Mouse (Mus musculus): ENCODE results near the gene Pcyox1. TPM values are rescaled to one million over a fixed set of nuclear protein-coding genes. Genes with fewer than 3 reads are reported as not detected.

The Pcyox1 gene
- 8.5 TPM for total RNA-seq (2023)

GRCm38 (mm10) chr6:86396581-86397256, at the start of gene Pcyox1:
Gene Pcyox1 (minus strand): TSS chr6:86397154.

GRCm38 (mm10) chr6:86438272-86439118, 41.5 kb upstream of the Pcyox1 start, which contains the start of gene C87436:
Gene C87436 (plus strand): TSS chr6:86438374.

GRCm38 (mm10) chr6:86426358-86426757, 29.4 kb upstream of the Pcyox1 start, which contains the start of gene Gm44790:
Gene Gm44790 (plus strand): TSS chr6:86426658.

GRCm38 (mm10) chr6:86404100-86404861, 7.3 kb upstream of the Pcyox1 start, which contains the start of gene Tia1:
Gene Tia1 (plus strand): TSS chr6:86404219.

GRCm38 (mm10) chr6:86370764-86371339, 26.1 kb downstream of the Pcyox1 start, which contains the start of gene Snrpg:
Gene Snrpg (plus strand): TSS chr6:86371304.

GRCm38 (mm10) chr6:86365371-86366124, 31.4 kb downstream of the Pcyox1 start, which contains the start of gene Fam136a:
Gene Fam136a (plus strand): TSS chr6:86365646.

Other genes starting within 250 kb of the Pcyox1 start
- not detected for gene Tgfa, start 201.9 kb downstream of the Pcyox1 start, total RNA-seq (2023)
- 14.0 TPM for gene Fam136a, start 31.5 kb downstream of the Pcyox1 start, total RNA-seq (2023)
- 213 TPM for gene Snrpg, start 25.9 kb downstream of the Pcyox1 start, total RNA-seq (2023)
- 64.9 TPM for gene Tia1, start 7.1 kb upstream of the Pcyox1 start, total RNA-seq (2023)
- not detected for gene Gm44790, start 29.5 kb upstream of the Pcyox1 start, total RNA-seq (2023)
- 46.3 TPM for gene C87436, start 41.2 kb upstream of the Pcyox1 start, total RNA-seq (2023)
- 207 TPM for gene Pcbp1, start 129.2 kb upstream of the Pcyox1 start, total RNA-seq (2023)
- gene Asprv1, start 231.0 kb upstream of the Pcyox1 start, total RNA-seq (2023), result 0.85 TPM